In the genomic region with DNA sequence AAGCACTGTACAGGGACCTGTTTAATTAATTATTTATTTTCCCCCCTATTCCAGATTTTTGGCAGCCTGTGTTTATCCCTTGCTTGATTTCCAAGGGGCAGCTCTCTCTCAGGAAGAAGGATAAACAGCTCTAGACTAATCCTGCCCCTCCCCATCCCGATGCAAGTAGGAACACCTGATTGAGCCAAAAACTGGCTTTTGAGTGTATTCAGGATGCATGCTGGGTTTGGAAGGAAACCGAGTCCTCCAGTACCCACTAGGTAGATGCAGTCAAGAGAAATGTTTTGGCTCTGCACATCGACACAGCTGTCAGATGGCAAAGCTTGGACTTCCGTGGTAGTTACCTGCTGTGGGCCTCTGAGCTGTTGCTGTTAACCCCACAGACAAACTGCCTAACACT, we compare ENCODE assay signal across 8 mouse cellular contexts. TPM values are rescaled to one million over a fixed set of nuclear protein-coding genes. Genes with fewer than 3 reads are reported as not detected.
A peak's percentile ranks its signal among the peaks of the same experiment; 100 is the strongest.
DNase-seq lines count a peak whose midpoint lies in the region; ATAC-seq and TF ChIP-seq lines count a peak whose summit lies in the region.
"Had no signal": no experiment of that assay in that cellular context is flagged by ENCODE, and none has a peak within 500 bp of the region (broad histone marks: within the 10 kb centered on the region; RNA-seq: fewer than 3 reads in every experiment).

No protein-coding gene starts in this region.

- H3K4me2 ChIP-seq in hindbrain, embryonic 14.5 days (replicated peaks) = peak overlapping the region; percentile 71
- H3K4me2 ChIP-seq in midbrain, postnatal 0 days (ENCODE audit: low read depth, low read length, poor library complexity, severe bottlenecking) = peak overlapping the region; percentile 77

- no peaks in the 10 kb centered on the region for H3K79me2 ChIP-seq in liver, adult 2 months (ENCODE audit: control insufficient read depth, insufficient read depth, low read length)

- peak overlapping the region; percentile 21 for H3K9ac ChIP-seq in liver, adult 2 months (ENCODE audit: low read depth, low read length)
- H3K9ac ChIP-seq in hindbrain, embryonic 14.5 days = peak overlapping the region; percentile 94
- H3K9ac ChIP-seq in midbrain, postnatal 0 days (replicated peaks; ENCODE audit: low read length, poor library complexity, severe bottlenecking) = peak overlapping the region; percentile 94; the same call in 1 of the 2 replicates

- TF ChIP-seq POLR2A in liver, adult 2 months (IDR thresholded peaks at IDR 0.05; ENCODE audit: extremely low read depth, insufficient read depth, low read length) = no peak

- H3K36me3 ChIP-seq in liver, adult 2 months (ENCODE audit: control insufficient read depth, insufficient read depth, low read length) = no peaks in the 10 kb centered on the region
- H3K36me3 ChIP-seq in forebrain, embryonic 10.5 days (replicated peaks) = peaks cover 9% of the 10 kb centered on the region
- H3K36me3 ChIP-seq in hindbrain, embryonic 14.5 days (replicated peaks; ENCODE audit: control insufficient read depth, insufficient read depth) = no peaks in the 10 kb centered on the region
- H3K36me3 ChIP-seq in midbrain, postnatal 0 days (ENCODE audit: insufficient read depth, low read length) = no peaks in the 10 kb centered on the region

- TF ChIP-seq CTCF in liver, adult 2 months (IDR thresholded peaks at IDR 0.05; ENCODE audit: low read depth, low read length) = no peak
- no peak for TF ChIP-seq CTCF in midbrain, postnatal 0 days (IDR thresholded peaks at IDR 0.05)

- peak overlapping the region; percentile 36 for H3K4me3 ChIP-seq in liver, adult 2 months (ENCODE audit: insufficient read depth, low read depth, low read length)
- H3K4me3 ChIP-seq in forebrain, embryonic 10.5 days = peak overlapping the region; percentile 66
- peak overlapping the region; percentile 88 for H3K4me3 ChIP-seq in hindbrain, embryonic 14.5 days (replicated peaks; ENCODE audit: low read length)
- H3K4me3 ChIP-seq in midbrain, postnatal 0 days (ENCODE audit: low read depth, low read length) = peak overlapping the region; percentile 92

- no peaks in the 10 kb centered on the region for H3K4me1 ChIP-seq in liver, adult 2 months (ENCODE audit: control insufficient read depth, insufficient read depth, low read length)
- peaks cover 65% of the 10 kb centered on the region for H3K4me1 ChIP-seq in forebrain, embryonic 10.5 days
- peaks cover 34% of the 10 kb centered on the region for H3K4me1 ChIP-seq in hindbrain, embryonic 14.5 days (replicated peaks; ENCODE audit: control insufficient read depth, insufficient read depth, low read length)
- peaks cover 10% of the 10 kb centered on the region; the same call in 1 of the 2 replicates for H3K4me1 ChIP-seq in midbrain, postnatal 0 days (ENCODE audit: insufficient read depth, low read length)

- no peak overlapping the region for H3K27ac ChIP-seq in liver, adult 2 months (replicated peaks; ENCODE audit: insufficient read depth, low read depth, low read length)
- H3K27ac ChIP-seq in forebrain, embryonic 10.5 days = no peak overlapping the region
- no peak overlapping the region for H3K27ac ChIP-seq in hindbrain, embryonic 14.5 days
- H3K27ac ChIP-seq in midbrain, postnatal 0 days (ENCODE audit: low read depth, low read length) = no peak overlapping the region

- H3K27me3 ChIP-seq in liver, adult 2 months (ENCODE audit: control insufficient read depth, insufficient read depth, low read length) = peaks cover 19% of the 10 kb centered on the region
- H3K27me3 ChIP-seq in forebrain, embryonic 10.5 days (ENCODE audit: poor library complexity, severe bottlenecking) = peaks cover 90% of the 10 kb centered on the region
- H3K27me3 ChIP-seq in hindbrain, embryonic 14.5 days (ENCODE audit: control insufficient read depth, insufficient read depth, low read length) = no peaks in the 10 kb centered on the region
- H3K27me3 ChIP-seq in midbrain, postnatal 0 days (ENCODE audit: insufficient read depth, low read length) = no peaks in the 10 kb centered on the region

- no peak for ATAC-seq in hindbrain, embryonic 14.5 days (ENCODE audit: low FRiP score)
- no peak for ATAC-seq in midbrain, postnatal 0 days (ENCODE audit: low FRiP score)

- H3K9me3 ChIP-seq in forebrain, embryonic 10.5 days = no peaks in the 10 kb centered on the region
- H3K9me3 ChIP-seq in hindbrain, embryonic 14.5 days (ENCODE audit: control insufficient read depth, low read length) = no peaks in the 10 kb centered on the region
- H3K9me3 ChIP-seq in midbrain, postnatal 0 days (ENCODE audit: low read length) = no peaks in the 10 kb centered on the region

- DNase-seq in liver, adult 2 months (ENCODE audit: extremely low read depth, low read depth, low spot score) = no peak
- no peak for DNase-seq in liver
- no peak for DNase-seq in forebrain, embryonic 10.5 days (ENCODE audit: extremely low spot score, low spot score)
- peak; percentile 46 for DNase-seq in hindbrain, embryonic 14.5 days (ENCODE audit: low spot score)
- peak; percentile 71 for DNase-seq in midbrain, postnatal 0 days (ENCODE audit: low spot score)
- no peak for DNase-seq in urinary bladder, adult 2 months (ENCODE audit: low spot score)
- no peak for DNase-seq in adrenal gland, adult 2 months
- DNase-seq: right cerebral cortex, postnatal 4 days had no signal

- 19% methylated on average over 4 of the region's 4 CpGs for WGBS in liver, adult 2 months
- WGBS in forebrain, embryonic 10.5 days = 6% methylated on average over 4 of the region's 4 CpGs
- 2% methylated on average over 4 of the region's 4 CpGs for WGBS in hindbrain, embryonic 14.5 days
- 2% methylated on average over 4 of the region's 4 CpGs for WGBS in midbrain, postnatal 0 days

RNA-seq across cellular contexts. Expression of gene Plxnc1, which starts 3.1 kb away (rescaled TPM):
- total RNA-seq in liver, adult 2 months (2014; rRNA removed) = 11.6 and 13.9 TPM in 2 replicates
- polyA plus RNA-seq in liver, adult 2 months (2012; rRNA removed) = 2.6 and 2.7 TPM in 2 replicates
- polyA plus RNA-seq in forebrain, embryonic 10.5 days (2016; fragmentation: Nextera tagmentation; extraction: Ambion mirVana) = 1.8 and 2.1 TPM in 2 replicates
- 15.5 and 16.3 TPM in 2 replicates for polyA plus RNA-seq in hindbrain, embryonic 14.5 days (2014; fragmentation: Nextera tagmentation; extraction: Ambion mirVana)
- total RNA-seq in midbrain, postnatal 0 days (2014; rRNA removed) = 78.5 and 79.5 TPM in 2 replicates
- polyA plus RNA-seq in midbrain, postnatal 0 days (2015; fragmentation: Nextera tagmentation; extraction: Ambion mirVana) = 11.2 and 12.9 TPM in 2 replicates
- 1.0 and 1.6 TPM in 2 replicates for polyA plus RNA-seq in urinary bladder, adult 2 months (2012; rRNA removed)
- 1 to 10 TPM; 2.4 to 8.0 TPM for total RNA-seq in adrenal gland, adult 2 months (2021)
- 1.0 and 1.1 TPM in 2 replicates for polyA plus RNA-seq in adrenal gland, adult 2 months (2012; rRNA removed)

Comparison
In these comparisons a context has a peak if more than half of its experiments do, and no peak if none do; other contexts are left out.
1. DNase-seq: peak in hindbrain, embryonic 14.5 days (single experiment) and midbrain, postnatal 0 days (single experiment); none in liver, adult 2 months (single experiment), liver (single experiment), forebrain, embryonic 10.5 days (single experiment), urinary bladder, adult 2 months (single experiment) and adrenal gland, adult 2 months (single experiment).
2. H3K4me3 ChIP-seq: peak in every context shown above with its lines; median percentile 92 in midbrain, postnatal 0 days; 88 in hindbrain, embryonic 14.5 days; 66 in forebrain, embryonic 10.5 days; 36 in liver, adult 2 months.
3. H3K9ac ChIP-seq: peak in every context shown above with its lines; median percentile 94 in hindbrain, embryonic 14.5 days; 94 in midbrain, postnatal 0 days; 21 in liver, adult 2 months.